Mouse (Mus musculus) ES-E14 (cell line): Measurements from ENCODE around the gene Pdcl3.

Experiments used
- CHD2 ChIP-seq: IDR thresholded peaks from 2 replicates; pipeline ENCODE4 v1.6.1; 2014; ENCODE audit warnings: mild to moderate bottlenecking, low read depth, low read length, inconsistent platforms
- HCFC1 ChIP-seq: IDR thresholded peaks from 2 replicates; pipeline ENCODE4 v1.6.1; 2012; ENCODE audit warnings: low read length, inconsistent platforms, borderline replicate concordance; ENCODE audit not compliant: insufficient read depth
- MAFK ChIP-seq: IDR thresholded peaks from 2 replicates; pipeline ENCODE4 v1.6.1; 2014; ENCODE audit warnings: mild to moderate bottlenecking, low read depth, low read length, inconsistent platforms; ENCODE audit not compliant: insufficient read depth
- ZC3H11A ChIP-seq: IDR thresholded peaks from 2 replicates; pipeline ENCODE4 v1.6.1; 2012; ENCODE audit warnings: low read depth, mild to moderate bottlenecking, inconsistent platforms, low read length, borderline replicate concordance
- ZNF384 ChIP-seq: IDR thresholded peaks from 2 replicates; pipeline ENCODE4 v1.6.1; 2012; ENCODE audit warnings: low read depth, low read length, inconsistent platforms

GRCm38 (mm10) chr1:39012576-39012975, 27.2 kb downstream of the Pdcl3 start:
- no peak for TF ChIP-seq ZC3H11A
- TF ChIP-seq CHD2: no peak
- TF ChIP-seq MAFK: no peak
- no peak for TF ChIP-seq ZNF384
- TF ChIP-seq HCFC1: no peak
